Mouse (Mus musculus) ES-E14 (cell line): Measurements from ENCODE around the gene Kctd5.

Source experiments
- CHD2 ChIP-seq: IDR thresholded peaks from 2 replicates; pipeline ENCODE4 v1.6.1; 2014; ENCODE audit warnings: mild to moderate bottlenecking, low read depth, low read length, inconsistent platforms
- HCFC1 ChIP-seq: IDR thresholded peaks from 2 replicates; pipeline ENCODE4 v1.6.1; 2012; ENCODE audit warnings: low read length, inconsistent platforms, borderline replicate concordance; ENCODE audit not compliant: insufficient read depth
- MAFK ChIP-seq: IDR thresholded peaks from 2 replicates; pipeline ENCODE4 v1.6.1; 2014; ENCODE audit warnings: mild to moderate bottlenecking, low read depth, low read length, inconsistent platforms; ENCODE audit not compliant: insufficient read depth
- ZC3H11A ChIP-seq: IDR thresholded peaks from 2 replicates; pipeline ENCODE4 v1.6.1; 2012; ENCODE audit warnings: low read depth, mild to moderate bottlenecking, inconsistent platforms, low read length, borderline replicate concordance

DNA sequence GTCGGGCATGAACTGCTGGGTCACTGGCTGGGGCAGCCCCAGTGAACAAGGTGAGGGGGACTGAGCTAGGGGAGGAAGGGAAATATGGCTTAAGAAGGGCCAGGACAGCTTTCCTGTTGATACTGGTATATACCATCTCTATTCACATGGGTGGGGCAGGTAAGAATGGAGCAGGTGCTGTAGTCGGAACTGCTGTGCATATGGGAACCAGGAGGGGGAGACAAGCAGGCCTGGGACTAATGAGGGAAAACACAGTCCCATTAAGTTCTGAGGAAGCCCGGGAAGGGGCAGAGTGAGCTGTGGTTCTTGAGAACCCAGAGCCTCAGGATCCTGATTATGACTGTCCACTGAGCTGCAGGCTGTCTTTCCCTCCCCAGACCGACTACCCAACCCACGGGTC is 28.8 kb downstream of the Kctd5 start:
- no peak for TF ChIP-seq ZC3H11A
- no peak for TF ChIP-seq CHD2
- no peak for TF ChIP-seq MAFK
- TF ChIP-seq HCFC1: no peak
